Mouse (Mus musculus): Measurements from ENCODE around the gene Cacna1d. TPM values are rescaled to one million over a fixed set of nuclear protein-coding genes. Genes with fewer than 3 reads are reported as not detected.

Gene Cacna1d
- polyA plus RNA-seq, 1 experiment from 2014 or later: 5.6 TPM

DNA sequence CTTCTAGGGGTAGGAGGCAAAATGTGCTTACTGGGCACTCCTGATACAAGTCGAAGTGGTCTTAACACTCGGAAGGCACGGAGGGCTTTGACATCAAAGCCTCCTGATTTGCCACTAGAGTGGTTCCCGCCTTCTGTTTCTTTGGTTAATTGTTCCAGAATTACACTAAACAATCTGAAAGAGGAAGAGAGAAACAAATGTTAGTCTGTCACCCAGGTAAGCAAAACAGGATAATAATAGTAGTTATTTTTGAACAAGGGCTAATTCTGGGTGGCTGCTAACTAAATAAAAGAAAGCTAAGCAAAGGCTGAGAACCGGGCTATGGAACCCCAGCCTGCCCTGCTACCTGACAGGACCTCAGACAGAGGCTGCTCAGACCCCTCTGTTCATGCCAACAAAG, 307.2 kb downstream of the Cacna1d start:
- Histone ChIP-seq H3K4me2 (replicated peaks) (no peak overlapping the region), H3K4me1 (replicated peaks) (no peaks in the 10 kb centered on the region), H3K36me3 (no peaks in the 10 kb centered on the region), H3K27ac (no peak overlapping the region), H3K4me3 (replicated peaks) (no peak overlapping the region), H3K9me3 (no peaks in the 10 kb centered on the region), H3K9ac (replicated peaks) (no peak overlapping the region), H3K27me3 (no peaks in the 10 kb centered on the region)
- ATAC-seq: no peak
- WGBS: 76% methylated on average over 5 of the region's 5 CpGs

GRCm38 (mm10) chr14:30182624-30183524, 308.4 kb downstream of the Cacna1d start:
- Histone ChIP-seq H3K9me3 (no peaks in the 10 kb centered on the region), H3K4me1 (replicated peaks) (no peaks in the 10 kb centered on the region), H3K36me3 (no peaks in the 10 kb centered on the region), H3K4me3 (replicated peaks) (no peak overlapping the region), H3K27me3 (no peaks in the 10 kb centered on the region), H3K4me2 (replicated peaks) (no peak overlapping the region), H3K27ac (no peak overlapping the region), H3K9ac (replicated peaks) (no peak overlapping the region)
- ATAC-seq: no peak
- WGBS: 78% methylated on average over 18 of the region's 18 CpGs

DNA sequence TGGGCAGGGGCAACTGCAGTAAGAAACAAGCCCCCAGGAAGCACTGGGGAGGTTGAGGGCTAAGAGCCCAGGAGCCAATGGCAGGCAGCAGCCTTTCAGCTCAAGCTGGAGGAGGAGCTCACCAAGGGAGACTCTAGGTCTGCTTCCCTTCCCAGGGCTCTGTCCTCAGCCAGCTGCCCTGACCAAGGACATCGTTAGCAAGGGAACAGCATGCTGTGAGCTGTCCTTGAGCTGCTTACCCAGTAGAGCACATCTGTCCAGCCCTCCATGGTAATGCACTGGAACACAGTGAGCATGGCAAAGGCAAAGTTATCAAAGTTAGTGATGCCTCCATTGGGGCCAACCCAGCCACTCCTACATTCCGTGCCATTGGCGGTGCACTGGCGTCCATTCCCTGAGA, 312.9 kb downstream of the Cacna1d start:
- Histone ChIP-seq H3K4me1 (replicated peaks) (0 out of 2 replicates have a peak, but pooled peaks cover under 1% of the 10 kb centered on the region), H3K9me3 (no peaks in the 10 kb centered on the region), H3K4me2 (replicated peaks) (no peak overlapping the region), H3K9ac (replicated peaks) (no peak overlapping the region), H3K36me3 (no peaks in the 10 kb centered on the region), H3K27me3 (no peaks in the 10 kb centered on the region), H3K27ac (no peak overlapping the region), H3K4me3 (replicated peaks) (no peak overlapping the region)
- WGBS: 82% methylated on average over 4 of the region's 4 CpGs
- ATAC-seq: no peak

DNA sequence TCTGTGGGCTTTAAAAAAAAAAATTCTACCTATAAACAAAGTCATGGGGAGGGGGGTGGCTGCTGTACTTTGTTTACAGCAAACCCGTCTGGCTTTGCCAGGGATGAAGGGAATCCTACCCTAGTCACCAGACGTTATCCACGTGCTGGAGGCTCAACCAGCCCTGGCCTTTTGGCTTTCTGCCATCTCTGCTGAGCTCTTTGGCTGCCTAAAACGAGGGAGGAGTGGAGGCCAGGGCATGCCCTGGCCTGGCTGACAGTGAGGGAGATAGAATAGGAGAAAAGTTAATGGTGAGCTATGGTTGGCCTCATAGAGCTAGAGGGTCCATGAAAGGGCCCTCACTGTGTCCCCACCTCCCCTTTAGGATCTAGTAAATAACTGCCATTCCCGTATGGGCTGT, 313.4 kb downstream of the Cacna1d start:
- WGBS: 53% methylated on average over 5 of the region's 5 CpGs
- Histone ChIP-seq H3K4me2 (replicated peaks) (no peak overlapping the region), H3K36me3 (no peaks in the 10 kb centered on the region), H3K4me3 (replicated peaks) (no peak overlapping the region), H3K27me3 (no peaks in the 10 kb centered on the region), H3K4me1 (replicated peaks) (0 out of 2 replicates have a peak, but pooled peaks cover 5% of the 10 kb centered on the region), H3K9ac (replicated peaks) (no peak overlapping the region), H3K27ac (no peak overlapping the region), H3K9me3 (no peaks in the 10 kb centered on the region)
- ATAC-seq: no peak

DNA sequence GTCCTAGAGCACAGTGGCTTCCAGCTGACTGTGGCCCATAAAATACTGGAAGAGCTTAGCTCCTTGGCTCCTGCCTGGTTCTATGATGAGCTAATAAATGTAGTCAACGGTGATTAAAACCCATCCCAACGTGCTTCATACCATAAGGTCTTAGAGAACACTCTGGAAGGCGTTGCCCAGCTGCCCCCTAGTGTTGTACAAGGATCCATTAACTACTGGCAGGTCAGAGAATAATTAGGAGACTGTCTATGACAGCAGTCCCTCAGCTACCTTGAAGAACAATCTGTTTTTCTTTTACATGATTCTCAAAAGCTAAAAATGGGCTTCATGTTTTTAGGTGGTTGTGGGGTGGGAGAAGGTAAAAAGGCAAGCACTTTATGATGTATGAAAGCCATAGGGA, 315.9 kb downstream of the Cacna1d start:
- Histone ChIP-seq H3K9me3 (no peaks in the 10 kb centered on the region), H3K4me3 (replicated peaks) (no peak overlapping the region), H3K27ac (no peak overlapping the region), H3K4me2 (replicated peaks) (no peak overlapping the region), H3K36me3 (no peaks in the 10 kb centered on the region), H3K4me1 (replicated peaks) (peaks cover 23% of the 10 kb centered on the region), H3K27me3 (no peaks in the 10 kb centered on the region), H3K9ac (replicated peaks) (no peak overlapping the region)
- ATAC-seq: no peak
- 79% methylated on average over 3 of the region's 3 CpGs for WGBS

- Histone ChIP-seq H3K4me3 (replicated peaks) (no peak overlapping the region), H3K27me3 (no peaks in the 10 kb centered on the region), H3K4me2 (replicated peaks) (no peak overlapping the region), H3K9me3 (no peaks in the 10 kb centered on the region), H3K36me3 (no peaks in the 10 kb centered on the region), H3K4me1 (replicated peaks) (peaks cover 23% of the 10 kb centered on the region), H3K27ac (no peak overlapping the region), H3K9ac (replicated peaks) (no peak overlapping the region)
- ATAC-seq: no peak
- 76% methylated on average over 12 of the region's 12 CpGs for WGBS
Observed at GRCm38 (mm10) chr14:30172821-30173755, 318.2 kb downstream of the Cacna1d start.

- no peak overlapping the region for H3K27ac ChIP-seq
- H3K9me3 ChIP-seq: no peaks in the 10 kb centered on the region
- H3K4me3 ChIP-seq (replicated peaks): no peak overlapping the region
- WGBS: 67% methylated on average over 6 of the region's 6 CpGs
- no peaks in the 10 kb centered on the region for H3K27me3 ChIP-seq
- H3K36me3 ChIP-seq: no peaks in the 10 kb centered on the region
- H3K9ac ChIP-seq (replicated peaks): no peak overlapping the region
- H3K4me2 ChIP-seq (replicated peaks): no peak overlapping the region
- H3K4me1 ChIP-seq (replicated peaks): peaks cover 23% of the 10 kb centered on the region
- no peak for ATAC-seq
Observed at GRCm38 (mm10) chr14:30171593-30171992, 319.7 kb downstream of the Cacna1d start.

DNA sequence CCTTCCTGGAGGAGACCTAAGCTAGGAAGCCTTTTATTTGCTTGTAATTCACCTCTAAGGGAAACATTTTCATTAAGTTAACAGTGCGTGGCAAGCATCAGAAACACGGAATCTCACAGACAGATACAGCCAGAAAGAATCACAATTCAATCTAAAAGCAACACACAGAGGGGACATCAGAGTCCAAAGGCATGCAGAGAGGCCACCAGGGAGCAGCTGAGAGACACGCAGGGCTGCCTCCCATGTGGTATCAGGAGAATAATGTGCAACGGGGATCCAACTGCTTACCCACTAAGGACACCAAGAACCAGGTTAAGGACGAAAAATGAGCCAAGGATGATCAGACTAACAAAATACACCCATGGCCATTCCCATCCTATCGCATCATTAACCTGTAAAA, 320.2 kb downstream of the Cacna1d start:
- WGBS: 58% methylated on average over 6 of the region's 6 CpGs

DNA sequence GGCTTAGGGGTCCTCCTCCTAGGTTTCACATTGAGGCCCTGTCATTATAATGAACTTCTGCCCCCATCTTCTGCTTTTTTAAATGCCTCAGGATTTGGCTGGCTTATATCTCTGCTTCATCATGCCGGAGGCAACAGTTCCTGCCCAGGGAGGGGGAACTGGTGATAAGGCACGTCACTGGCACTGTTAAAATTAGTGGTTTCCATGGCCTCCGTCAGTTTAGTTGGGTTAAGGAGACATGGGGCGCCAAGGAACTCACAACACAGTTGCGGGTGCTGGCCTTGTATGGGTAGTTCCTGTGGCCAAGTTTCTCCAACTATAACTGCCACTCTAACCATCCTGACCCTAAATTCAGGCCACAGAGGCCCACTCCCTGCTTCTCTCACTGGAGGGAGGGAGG, 321.8 kb downstream of the Cacna1d start:
- H3K4me3 ChIP-seq (replicated peaks): no peak overlapping the region
- H3K27me3 ChIP-seq: no peaks in the 10 kb centered on the region
- no peak overlapping the region for H3K9ac ChIP-seq (replicated peaks)
- no peak for ATAC-seq
- H3K9me3 ChIP-seq: no peaks in the 10 kb centered on the region
- no peak overlapping the region for H3K4me2 ChIP-seq (replicated peaks)
- no peak overlapping the region for H3K27ac ChIP-seq
- peaks cover 29% of the 10 kb centered on the region for H3K4me1 ChIP-seq (replicated peaks)
- 83% methylated on average over 5 of the region's 5 CpGs for WGBS
- H3K36me3 ChIP-seq: no peaks in the 10 kb centered on the region

More for the DNA sequence above, 320.2 kb downstream of the Cacna1d start:
- ATAC-seq: no peak
- Histone ChIP-seq H3K4me3 (replicated peaks) (no peak overlapping the region), H3K4me2 (replicated peaks) (no peak overlapping the region), H3K27me3 (no peaks in the 10 kb centered on the region), H3K9me3 (no peaks in the 10 kb centered on the region), H3K4me1 (replicated peaks) (peaks cover 23% of the 10 kb centered on the region), H3K36me3 (no peaks in the 10 kb centered on the region), H3K9ac (replicated peaks) (no peak overlapping the region), H3K27ac (no peak overlapping the region)

DNA sequence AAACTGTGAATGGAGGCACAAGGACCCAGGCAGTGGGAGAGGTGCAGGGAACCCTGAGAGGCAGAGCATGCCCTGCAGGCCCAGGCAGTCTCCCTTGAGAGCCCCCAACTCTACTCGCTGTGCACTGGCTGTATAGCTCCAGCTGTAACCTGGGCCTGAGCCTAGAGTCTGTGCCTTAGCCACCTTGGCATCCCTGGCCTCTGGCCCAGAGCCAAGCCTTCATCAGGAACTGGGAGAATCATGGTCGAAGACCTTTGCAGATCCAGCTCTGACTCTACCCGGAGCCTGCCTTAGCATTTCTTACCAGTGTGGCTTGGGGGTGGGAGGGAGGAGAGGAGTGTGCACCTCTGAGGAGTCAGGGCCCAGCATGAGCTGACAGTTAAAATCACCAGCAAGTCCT, 322.4 kb downstream of the Cacna1d start:
- ATAC-seq: no peak
- no peaks in the 10 kb centered on the region for H3K36me3 ChIP-seq
- H3K4me2 ChIP-seq (replicated peaks): no peak overlapping the region
- H3K9ac ChIP-seq (replicated peaks): no peak overlapping the region
- peaks cover 34% of the 10 kb centered on the region for H3K4me1 ChIP-seq (replicated peaks)
- no peaks in the 10 kb centered on the region for H3K9me3 ChIP-seq
- H3K27me3 ChIP-seq: no peaks in the 10 kb centered on the region
- H3K4me3 ChIP-seq (replicated peaks): no peak overlapping the region
- H3K27ac ChIP-seq: no peak overlapping the region
- 80% methylated on average over 3 of the region's 3 CpGs for WGBS

- Histone ChIP-seq H3K27ac (no peak overlapping the region), H3K9ac (replicated peaks) (no peak overlapping the region), H3K4me2 (replicated peaks) (no peak overlapping the region), H3K4me3 (replicated peaks) (no peak overlapping the region), H3K9me3 (no peaks in the 10 kb centered on the region), H3K36me3 (no peaks in the 10 kb centered on the region), H3K27me3 (no peaks in the 10 kb centered on the region), H3K4me1 (replicated peaks) (peaks cover 34% of the 10 kb centered on the region)
- ATAC-seq: no peak
- WGBS: 81% methylated on average over 3 of the region's 3 CpGs
Observed at GRCm38 (mm10) chr14:30168387-30168786, 322.9 kb downstream of the Cacna1d start.

- no peak for ATAC-seq
- Histone ChIP-seq H3K27ac (no peak overlapping the region), H3K4me1 (replicated peaks) (peaks cover 28% of the 10 kb centered on the region), H3K9ac (replicated peaks) (no peak overlapping the region), H3K27me3 (no peaks in the 10 kb centered on the region), H3K4me3 (replicated peaks) (no peak overlapping the region), H3K36me3 (no peaks in the 10 kb centered on the region), H3K9me3 (no peaks in the 10 kb centered on the region), H3K4me2 (replicated peaks) (no peak overlapping the region)
- WGBS: 86% methylated on average over 7 of the region's 7 CpGs
Observed at GRCm38 (mm10) chr14:30167606-30168005, 323.6 kb downstream of the Cacna1d start.

Data from midbrain, embryonic 13.5 days (tissue).